Mouse (Mus musculus) bone marrow macrophage, adult 2 months (primary cell): ENCODE data around the gene Tbr1.
A peak's percentile ranks its signal among the peaks of the same experiment; 100 is the strongest.

Source experiments
- CTCF ChIP-seq: IDR thresholded peaks from 2 replicates; pipeline ENCODE4 v1.5.1; 2012; ENCODE audit warnings: low read depth, mild to moderate bottlenecking, low read length, moderate library complexity
- POLR2A ChIP-seq: IDR thresholded peaks from 2 replicates; pipeline ENCODE4 v1.6.1; 2012; ENCODE audit warnings: mild to moderate bottlenecking, low read depth, low read length, borderline replicate concordance

GRCm38 (mm10) chr2:61814548-61815473 lies 12.1 kb downstream of the Tbr1 start:
- peak; percentile 54 for TF ChIP-seq CTCF
- no peak for TF ChIP-seq POLR2A
